Mouse (Mus musculus) CH12.LX (cell line): ENCODE results near the gene 1700019N19Rik.

Source experiments
- CHD2 ChIP-seq: IDR thresholded peaks from 2 replicates; pipeline ENCODE4 v1.6.1; 2011; ENCODE audit warnings: low read length, improper control_type of control experiment
- CTCF ChIP-seq, 2 experiments: IDR thresholded peaks in 1 of 2; conservative IDR thresholded peaks in 1 of 2; 2 replicates each; pipeline ENCODE4 v1.5.1; 2011 to 2012; ENCODE audit warnings: low read depth in 2 of 2, low read length in 2 of 2, improper control_type of control experiment in 1 of 2, inconsistent platforms in 1 of 2, mild to moderate bottlenecking in 1 of 2, moderate library complexity in 1 of 2
- EP300 ChIP-seq: IDR thresholded peaks from 2 replicates; pipeline ENCODE4 v1.6.1; 2011; ENCODE audit warnings: low read length, improper control_type of control experiment
- MAX ChIP-seq: IDR thresholded peaks from 2 replicates; pipeline ENCODE4 v1.6.1; 2011; ENCODE audit warnings: low read length, improper control_type of control experiment
- MXI1 ChIP-seq: IDR thresholded peaks from 2 replicates; pipeline ENCODE4 v1.6.1; 2011; ENCODE audit warnings: mild to moderate bottlenecking, low read depth, low read length, improper control_type of control experiment
- NELFE ChIP-seq: IDR thresholded peaks from 2 replicates; pipeline ENCODE4 v1.6.1; 2011; ENCODE audit warnings: low read depth, low read length, improper control_type of control experiment
- POLR2A ChIP-seq: IDR thresholded peaks from 2 replicates; pipeline ENCODE4 v1.6.1; 2011; ENCODE audit warnings: low read depth, mild to moderate bottlenecking, improper control_type of control experiment, low read length
- RCOR1 ChIP-seq: conservative IDR thresholded peaks from 2 replicates; pipeline ENCODE4 v1.6.1; 2012; ENCODE audit warnings: low read depth, mild to moderate bottlenecking, inconsistent platforms, low read length, improper control_type of control experiment
- SIN3A ChIP-seq: IDR thresholded peaks from 2 replicates; pipeline ENCODE4 v1.6.1; 2012; ENCODE audit warnings: low read length, improper control_type of control experiment, inconsistent platforms
- TBP ChIP-seq: conservative IDR thresholded peaks from 2 replicates; pipeline ENCODE4 v1.6.1; 2011; ENCODE audit warnings: low read depth, low read length, improper control_type of control experiment
- USF1 ChIP-seq: IDR thresholded peaks from 2 replicates; pipeline ENCODE4 v1.6.1; 2014; ENCODE audit warnings: low read depth, mild to moderate bottlenecking, inconsistent platforms, low read length, improper control_type of control experiment
- ZMIZ1 ChIP-seq: IDR thresholded peaks from 2 replicates; pipeline ENCODE4 v1.6.1; 2012; ENCODE audit warnings: low read depth, mild to moderate bottlenecking, inconsistent platforms, low read length, improper control_type of control experiment

GRCm38 (mm10) chr19:58767329-58767728 lies 26.9 kb downstream of the 1700019N19Rik start:
- TF ChIP-seq CTCF (conservative IDR thresholded peaks at IDR 0.05 in 1 of 2, IDR thresholded peaks at IDR 0.05 in 1 of 2; ENCODE audit: low read depth in 2 of 2, low read length in 2 of 2) (no peak), MXI1 (no peak), USF1 (no peak), POLR2A (no peak), ZMIZ1 (no peak), NELFE (no peak), SIN3A (no peak), RCOR1 (no peak), EP300 (no peak), MAX (no peak), TBP (no peak), CHD2 (no peak)
